Mouse (Mus musculus) heart, embryonic 15.5 days (tissue): ENCODE measurements around the gene Arhgap21. TPM values are rescaled to one million over a fixed set of nuclear protein-coding genes. Genes with fewer than 3 reads are reported as not detected.
"Not testable (repeated sequence)": the region's sequence is repeated elsewhere in the genome, so short reads cannot be mapped to it uniquely, and the experiment has no call there.

Experiments
- ATAC-seq: fragments of 200-750 bp; cut with Nextera tagmentation; replicated peaks from 2 replicates; pipeline ENCODE4 v1.8.0; 2017; ENCODE audit warnings: low read depth, moderate TSS enrichment; ENCODE audit not compliant: insufficient number of reproducible peaks, insufficient read depth, low FRiP score
- H3K27ac ChIP-seq: fragments of 300-500 bp; sonication (generic); 2 replicates; pipeline ENCODE4 v1.5.1; 2015; ENCODE audit warnings: mild to moderate bottlenecking, inconsistent platforms
- H3K27me3 ChIP-seq: fragments of 300-500 bp; sonication (generic); 2 replicates; pipeline ENCODE4 v1.6.1; 2015; ENCODE audit warnings: inconsistent platforms
- H3K36me3 ChIP-seq: fragments of 300-500 bp; sonication (generic); 2 replicates; pipeline ENCODE4 v1.6.1; 2015; ENCODE audit warnings: mild to moderate bottlenecking, inconsistent platforms
- H3K4me1 ChIP-seq: fragments of 300-500 bp; sonication (generic); replicated peaks from 2 replicates; pipeline ENCODE4 v1.6.1; 2015; ENCODE audit warnings: inconsistent platforms
- H3K4me2 ChIP-seq: fragments of 300-500 bp; sonication (generic); 2 replicates; pipeline ENCODE4 v1.6.1; 2015; ENCODE audit warnings: inconsistent platforms, mild to moderate bottlenecking, moderate library complexity
- H3K4me3 ChIP-seq: fragments of 300-500 bp; sonication (generic); 2 replicates; pipeline ENCODE4 v1.5.1; 2015; ENCODE audit warnings: mild to moderate bottlenecking, inconsistent platforms
- H3K9ac ChIP-seq: fragments of 300-500 bp; sonication (generic); 2 replicates; pipeline ENCODE4 v1.6.1; 2015; ENCODE audit warnings: mild to moderate bottlenecking, inconsistent platforms
- H3K9me3 ChIP-seq: fragments of 300-500 bp; sonication (generic); replicated peaks from 2 replicates; pipeline ENCODE4 v1.6.1; 2016; ENCODE audit warnings: inconsistent platforms
- WGBS: fragments of 180-500 bp; shearing (Covaris S2); methylation state at CpG from one replicate; pipeline ENCODE4 v1.1.7; 2015; ENCODE audit warnings: mixed read lengths; 5-methylcytosine and 5-hydroxymethylcytosine counted together
- polyA plus RNA-seq: library from polyadenylated mRNA; unstranded; fragments of >200 nt; fragmentation: Nextera tagmentation; extraction: Ambion mirVana; gene quantifications from 2 replicates; pipeline ENCODE4 v1.2.1, GENCODE M21; 2015

The Arhgap21 gene
- polyA plus RNA-seq, 1 experiment from 2014 or later, result 17.2 TPM

GRCm38 (mm10) chr2:20936609-20937221, 32.0 kb downstream of the Arhgap21 start:
- no peak for ATAC-seq
- 0 out of 2 replicates have a peak overlapping the region, but pooled peaks have one; percentile 20 for H3K4me2 ChIP-seq
- 35% methylated on average over 4 of the region's 4 CpGs for WGBS

GRCm38 (mm10) chr2:20934406-20934805, 34.3 kb downstream of the Arhgap21 start:
- Histone ChIP-seq H3K4me1 (peaks cover 56% of the 10 kb centered on the region), H3K4me2 (no peak overlapping the region), H3K9me3 (no peaks in the 10 kb centered on the region), H3K27ac (no peak overlapping the region), H3K36me3 (no peaks in the 10 kb centered on the region), H3K9ac (no peak overlapping the region), H3K27me3 (no peaks in the 10 kb centered on the region), H3K4me3 (no peak overlapping the region)
- ATAC-seq, result no peak
- 82% methylated on average over 9 of the region's 9 CpGs for WGBS

More at GRCm38 (mm10) chr2:20936609-20937221, 32.0 kb downstream of the Arhgap21 start:
- Histone ChIP-seq H3K27me3 (no peaks in the 10 kb centered on the region), H3K9me3 (no peaks in the 10 kb centered on the region), H3K4me1 (peaks cover 64% of the 10 kb centered on the region), H3K27ac (peak overlapping the region; percentile 85), H3K36me3 (no peaks in the 10 kb centered on the region), H3K4me3 (no peak overlapping the region), H3K9ac (no peak overlapping the region)

GRCm38 (mm10) chr2:20932748-20933313, 35.9 kb downstream of the Arhgap21 start:
- H3K4me1 ChIP-seq, result peaks cover 47% of the 10 kb centered on the region
- H3K27me3 ChIP-seq, result no peaks in the 10 kb centered on the region
- H3K27ac ChIP-seq, result no peak overlapping the region
- H3K4me3 ChIP-seq, result no peak overlapping the region
- ATAC-seq, result no peak
- H3K4me2 ChIP-seq, result no peak overlapping the region
- H3K9me3 ChIP-seq, result no peaks in the 10 kb centered on the region
- WGBS, result 75% methylated on average over 8 of the region's 8 CpGs
- no peaks in the 10 kb centered on the region for H3K36me3 ChIP-seq
- no peak overlapping the region for H3K9ac ChIP-seq

- H3K36me3 ChIP-seq, H3K9me3 ChIP-seq, H3K27me3 ChIP-seq, H3K4me3 ChIP-seq, H3K9ac ChIP-seq, H3K4me2 ChIP-seq, H3K27ac ChIP-seq, ATAC-seq: not testable (repeated sequence)
- WGBS, result 100% methylated on average over 3 of the region's 4 CpGs
- peaks cover 41% of the 10 kb centered on the region for H3K4me1 ChIP-seq
Measured at GRCm38 (mm10) chr2:20931761-20932160, 36.9 kb downstream of the Arhgap21 start.

- Histone ChIP-seq H3K27me3 (no peaks in the 10 kb centered on the region), H3K9ac (no peak overlapping the region), H3K36me3 (no peaks in the 10 kb centered on the region), H3K27ac (no peak overlapping the region), H3K4me3 (no peak overlapping the region), H3K4me1 (peaks cover 43% of the 10 kb centered on the region), H3K4me2 (no peak overlapping the region), H3K9me3 (no peaks in the 10 kb centered on the region)
- ATAC-seq, result no peak
Measured at GRCm38 (mm10) chr2:20928454-20928853, 40.2 kb downstream of the Arhgap21 start.

GRCm38 (mm10) chr2:20924938-20925337, 43.7 kb downstream of the Arhgap21 start:
- 78% methylated on average over 1 of the region's 1 CpGs for WGBS
- H3K4me3 ChIP-seq, result no peak overlapping the region
- H3K27ac ChIP-seq, result no peak overlapping the region
- H3K9ac ChIP-seq, result no peak overlapping the region
- no peaks in the 10 kb centered on the region for H3K9me3 ChIP-seq
- no peaks in the 10 kb centered on the region for H3K27me3 ChIP-seq
- peaks cover 43% of the 10 kb centered on the region for H3K4me1 ChIP-seq
- H3K4me2 ChIP-seq, result no peak overlapping the region
- no peaks in the 10 kb centered on the region for H3K36me3 ChIP-seq
- ATAC-seq, result no peak

GRCm38 (mm10) chr2:20922366-20922765, 46.3 kb downstream of the Arhgap21 start:
- Histone ChIP-seq H3K9ac (no peak overlapping the region), H3K4me2 (no peak overlapping the region), H3K4me3 (no peak overlapping the region), H3K27ac (no peak overlapping the region), H3K27me3 (no peaks in the 10 kb centered on the region), H3K36me3 (no peaks in the 10 kb centered on the region), H3K4me1 (peaks cover 29% of the 10 kb centered on the region), H3K9me3 (no peaks in the 10 kb centered on the region)
- ATAC-seq, result no peak
- 22% methylated on average over 1 of the region's 1 CpGs for WGBS

GRCm38 (mm10) chr2:20921558-20921957, 47.1 kb downstream of the Arhgap21 start:
- no peaks in the 10 kb centered on the region for H3K27me3 ChIP-seq
- H3K27ac ChIP-seq, result no peak overlapping the region
- WGBS, result 85% methylated on average over 2 of the region's 2 CpGs
- ATAC-seq, result no peak
- no peaks in the 10 kb centered on the region for H3K9me3 ChIP-seq
- no peak overlapping the region for H3K4me2 ChIP-seq
- H3K4me3 ChIP-seq, result no peak overlapping the region
- H3K9ac ChIP-seq, result no peak overlapping the region
- no peaks in the 10 kb centered on the region for H3K36me3 ChIP-seq
- H3K4me1 ChIP-seq, result peaks cover 25% of the 10 kb centered on the region

GRCm38 (mm10) chr2:20921021-20921420, 47.7 kb downstream of the Arhgap21 start:
- 41% methylated on average over 1 of the region's 1 CpGs for WGBS
- no peaks in the 10 kb centered on the region for H3K9me3 ChIP-seq
- no peaks in the 10 kb centered on the region for H3K27me3 ChIP-seq
- no peak overlapping the region for H3K9ac ChIP-seq
- H3K27ac ChIP-seq, result no peak overlapping the region
- no peak for ATAC-seq
- no peak overlapping the region for H3K4me3 ChIP-seq
- no peaks in the 10 kb centered on the region for H3K36me3 ChIP-seq
- H3K4me1 ChIP-seq, result peaks cover 20% of the 10 kb centered on the region
- H3K4me2 ChIP-seq, result no peak overlapping the region

GRCm38 (mm10) chr2:20914531-20915320, 54.0 kb downstream of the Arhgap21 start:
- no peak for ATAC-seq
- Histone ChIP-seq H3K4me2 (no peak overlapping the region), H3K9ac (no peak overlapping the region), H3K9me3 (no peaks in the 10 kb centered on the region), H3K36me3 (peaks cover 10% of the 10 kb centered on the region; the same call in 1 of the 2 replicates), H3K4me1 (peaks cover 7% of the 10 kb centered on the region; the same call in 1 of the 2 replicates), H3K27ac (no peak overlapping the region), H3K27me3 (no peaks in the 10 kb centered on the region), H3K4me3 (no peak overlapping the region)
- WGBS, result 78% methylated on average over 10 of the region's 10 CpGs

GRCm38 (mm10) chr2:20913019-20913415, 55.7 kb downstream of the Arhgap21 start:
- H3K9me3 ChIP-seq, result no peaks in the 10 kb centered on the region
- H3K4me2 ChIP-seq, result no peak overlapping the region
- no peaks in the 10 kb centered on the region for H3K27me3 ChIP-seq
- H3K9ac ChIP-seq, result no peak overlapping the region
- H3K4me3 ChIP-seq, result no peak overlapping the region
- WGBS, result 60% methylated on average over 1 of the region's 1 CpGs
- peaks cover 22% of the 10 kb centered on the region for H3K4me1 ChIP-seq
- no peak for ATAC-seq
- H3K36me3 ChIP-seq, result peaks cover 10% of the 10 kb centered on the region; the same call in 1 of the 2 replicates
- H3K27ac ChIP-seq, result no peak overlapping the region
